Mouse (Mus musculus): Measurements from ENCODE around the gene Gm7697. TPM values are rescaled to one million over a fixed set of nuclear protein-coding genes. Genes with fewer than 3 reads are reported as not detected.
"Not testable (repeated sequence)": the region's sequence is repeated elsewhere in the genome, so short reads cannot be mapped to it uniquely, and the experiment has no call there.

The Gm7697 gene
- polyA plus RNA-seq, 1 experiment from 2014 or later = not detected

GRCm38 (mm10) chr8:69540331-69540730, 17.6 kb upstream of the Gm7697 start:
- 63% methylated on average over 1 of the region's 1 CpGs for WGBS

GRCm38 (mm10) chr8:69474946-69475345, 47.8 kb downstream of the Gm7697 start:
- H3K4me1 ChIP-seq (ENCODE audit: control insufficient read depth, insufficient read depth, low read length); H3K4me3 ChIP-seq (ENCODE audit: low read depth, low read length); H3K36me3 ChIP-seq (ENCODE audit: control insufficient read depth, insufficient read depth, low read length); H3K4me2 ChIP-seq (ENCODE audit: low read depth); H3K9me3 ChIP-seq (ENCODE audit: control insufficient read depth, low read length); H3K27ac ChIP-seq (ENCODE audit: low read depth, low read length); ATAC-seq (ENCODE audit: insufficient read depth, low FRiP score, low TSS enrichment); H3K27me3 ChIP-seq (ENCODE audit: control insufficient read depth, insufficient read depth, low read length); H3K9ac ChIP-seq (ENCODE audit: low read length); DNase-seq (ENCODE audit: low spot score): not testable (repeated sequence)
- 86% methylated on average over 2 of the region's 3 CpGs for WGBS

More at GRCm38 (mm10) chr8:69540331-69540730, 17.6 kb upstream of the Gm7697 start:
- not testable (repeated sequence) for H3K9ac ChIP-seq (ENCODE audit: low read length); H3K27me3 ChIP-seq (ENCODE audit: control insufficient read depth, insufficient read depth, low read length); ATAC-seq (ENCODE audit: insufficient read depth, low FRiP score, low TSS enrichment); H3K4me1 ChIP-seq (ENCODE audit: control insufficient read depth, insufficient read depth, low read length); DNase-seq (ENCODE audit: low spot score); H3K36me3 ChIP-seq (ENCODE audit: control insufficient read depth, insufficient read depth, low read length); H3K27ac ChIP-seq (ENCODE audit: low read depth, low read length); H3K4me3 ChIP-seq (ENCODE audit: low read depth, low read length); H3K9me3 ChIP-seq (ENCODE audit: control insufficient read depth, low read length); H3K4me2 ChIP-seq (ENCODE audit: low read depth)

GRCm38 (mm10) chr8:69453465-69453864, 69.3 kb downstream of the Gm7697 start, which contains the start of gene Gm9495:
Gm9495 (minus strand) TSS chr8:69453565.
- not testable (repeated sequence) for H3K27me3 ChIP-seq (ENCODE audit: control insufficient read depth, insufficient read depth, low read length); H3K9me3 ChIP-seq (ENCODE audit: control insufficient read depth, low read length); H3K9ac ChIP-seq (ENCODE audit: low read length); H3K4me1 ChIP-seq (ENCODE audit: control insufficient read depth, insufficient read depth, low read length); DNase-seq (ENCODE audit: low spot score); H3K27ac ChIP-seq (ENCODE audit: low read depth, low read length); H3K4me3 ChIP-seq (ENCODE audit: low read depth, low read length); ATAC-seq (ENCODE audit: insufficient read depth, low FRiP score, low TSS enrichment); H3K36me3 ChIP-seq (ENCODE audit: control insufficient read depth, insufficient read depth, low read length); H3K4me2 ChIP-seq (ENCODE audit: low read depth)
- 91% methylated on average over 1 of the region's 3 CpGs for WGBS

Other genes with a start within 250 kb of the Gm7697 start
- not detected in 2 replicates for gene Gm9495, start 69.4 kb downstream of the Gm7697 start, polyA plus RNA-seq (2014; fragmentation: Nextera tagmentation; extraction: Ambion mirVana)
- 34.4 and 35.2 TPM in 2 replicates for gene Zfp868, start 102.6 kb upstream of the Gm7697 start, polyA plus RNA-seq (2014; fragmentation: Nextera tagmentation; extraction: Ambion mirVana)
- 1.8 and 2.6 TPM in 2 replicates for gene Zfp964, start 131.5 kb upstream of the Gm7697 start, polyA plus RNA-seq (2014; fragmentation: Nextera tagmentation; extraction: Ambion mirVana)
- gene Zfp869, start 187.7 kb upstream of the Gm7697 start, polyA plus RNA-seq (2014; fragmentation: Nextera tagmentation; extraction: Ambion mirVana) = 37.0 and 37.1 TPM in 2 replicates
- 7.6 and 8.8 TPM in 2 replicates for gene Zfp963, start 227.0 kb upstream of the Gm7697 start, polyA plus RNA-seq (2014; fragmentation: Nextera tagmentation; extraction: Ambion mirVana)

All from neural tube, embryonic 11.5 days (tissue).